9 mouse cellular contexts compared by ENCODE assay signal in the genomic region with DNA sequence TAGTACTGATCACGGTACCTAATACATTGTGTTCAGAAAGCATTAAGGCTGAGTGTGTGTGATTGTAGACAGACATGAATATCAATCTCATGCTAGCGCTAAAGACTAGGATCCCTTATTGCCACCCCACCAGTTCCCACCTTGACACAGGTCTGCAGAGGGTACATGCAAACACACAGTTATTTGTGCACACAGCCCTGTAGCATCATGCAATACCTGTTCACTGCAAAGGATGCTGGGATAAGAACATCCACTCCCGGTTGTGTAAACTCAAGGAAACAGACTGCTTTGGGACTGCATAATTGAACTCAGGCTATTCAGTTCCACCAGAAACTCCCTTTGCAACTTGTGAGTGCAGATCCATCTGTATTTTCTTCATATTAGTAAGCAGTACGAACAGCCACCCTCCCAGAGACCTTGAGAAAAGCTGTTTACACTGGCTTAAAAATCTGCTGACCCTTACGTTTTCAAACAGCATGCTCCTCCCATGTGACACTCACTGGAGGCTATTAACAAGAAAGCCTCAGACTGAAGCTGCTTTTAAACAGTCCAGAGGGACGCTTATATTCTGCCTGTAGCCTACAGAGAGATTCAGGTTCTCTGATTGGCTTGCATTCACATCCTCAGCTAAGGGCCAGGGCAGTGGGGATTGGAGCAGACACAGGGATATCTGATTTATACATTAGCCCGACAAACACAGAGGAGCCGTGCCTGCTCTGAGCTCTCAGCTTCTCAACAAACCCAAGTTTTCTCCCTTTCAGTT. TPM values are rescaled to one million over a fixed set of nuclear protein-coding genes. Genes with fewer than 3 reads are reported as not detected.
DNase-seq lines count a peak whose midpoint lies in the region; ATAC-seq and TF ChIP-seq lines count a peak whose summit lies in the region.
"Had no signal": no experiment of that assay in that cellular context is flagged by ENCODE, and none has a peak within 500 bp of the region (broad histone marks: within the 10 kb centered on the region; RNA-seq: fewer than 3 reads in every experiment).

No protein-coding gene starts in this region.

- TF ChIP-seq CTCF in intestine, postnatal 0 days (IDR thresholded peaks at IDR 0.05; ENCODE audit: low read depth) = no peak

- TF ChIP-seq POLR2A in limb, embryonic 14.5 days (IDR thresholded peaks at IDR 0.05; ENCODE audit: borderline replicate concordance, extremely low read depth, insufficient read depth, insufficient read length) = no peak

- H3K4me2 ChIP-seq in intestine, embryonic 14.5 days (ENCODE audit: low read length) = peak overlapping the region; percentile 1; the same call in 1 of the 2 replicates
- H3K4me2 ChIP-seq in intestine, postnatal 0 days (replicated peaks; ENCODE audit: low read depth) = no peak overlapping the region
- H3K4me2 ChIP-seq in heart, embryonic 16.5 days (ENCODE audit: low read depth, low read length) = no peak overlapping the region
- H3K4me2 ChIP-seq in limb, embryonic 14.5 days (replicated peaks; ENCODE audit: low read depth, low read length, severe bottlenecking) = peak overlapping the region; percentile 24

- no peak overlapping the region for H3K4me3 ChIP-seq in intestine, embryonic 14.5 days (ENCODE audit: low read depth, low read length)
- no peak overlapping the region for H3K4me3 ChIP-seq in intestine, postnatal 0 days (ENCODE audit: low read depth, low read length)
- no peak overlapping the region for H3K4me3 ChIP-seq in heart, embryonic 16.5 days (ENCODE audit: low read length)
- no peak overlapping the region for H3K4me3 ChIP-seq in limb, embryonic 14.5 days (replicated peaks; ENCODE audit: low read length)

- H3K9me3 ChIP-seq in intestine, embryonic 14.5 days (ENCODE audit: control insufficient read depth, low read length) = no peaks in the 10 kb centered on the region
- no peaks in the 10 kb centered on the region for H3K9me3 ChIP-seq in intestine, postnatal 0 days (ENCODE audit: control insufficient read depth)
- no peaks in the 10 kb centered on the region for H3K9me3 ChIP-seq in heart, embryonic 16.5 days (replicated peaks; ENCODE audit: control insufficient read depth, low read length)
- H3K9me3 ChIP-seq in limb, embryonic 14.5 days (ENCODE audit: control insufficient read depth, low read length) = no peaks in the 10 kb centered on the region

- H3K27me3 ChIP-seq in intestine, embryonic 14.5 days (replicated peaks; ENCODE audit: control insufficient read depth, insufficient read depth, low read length) = no peaks in the 10 kb centered on the region
- no peaks in the 10 kb centered on the region for H3K27me3 ChIP-seq in intestine, postnatal 0 days (replicated peaks; ENCODE audit: control insufficient read depth, insufficient read depth, low read length)
- no peaks in the 10 kb centered on the region for H3K27me3 ChIP-seq in heart, embryonic 16.5 days (ENCODE audit: control insufficient read depth, insufficient read depth, low read length)
- H3K27me3 ChIP-seq in limb, embryonic 14.5 days (ENCODE audit: control insufficient read depth, insufficient read depth, low read length) = no peaks in the 10 kb centered on the region

- ATAC-seq in intestine, embryonic 14.5 days (replicated peaks; ENCODE audit: low FRiP score, low TSS enrichment, low read depth) = peak; percentile 76
- no peak; the same call in 1 of the 2 replicates for ATAC-seq in intestine, postnatal 0 days
- no peak for ATAC-seq in heart, embryonic 16.5 days (replicated peaks; ENCODE audit: extremely low read depth, insufficient read depth, low FRiP score)
- peak; percentile 92 for ATAC-seq in limb, embryonic 14.5 days (ENCODE audit: low FRiP score, low read depth)
- no peak for ATAC-seq in erythroblast, adult 5-6 weeks (replicated peaks; ENCODE audit: low FRiP score, poor library complexity, severe bottlenecking)

- 0 out of 2 replicates have a peak overlapping the region, but pooled peaks have one; percentile 6 for H3K9ac ChIP-seq in intestine, embryonic 14.5 days (ENCODE audit: low read length)
- H3K9ac ChIP-seq in intestine, postnatal 0 days (ENCODE audit: low read depth, low read length) = no peak overlapping the region
- no peak overlapping the region for H3K9ac ChIP-seq in heart, embryonic 16.5 days (ENCODE audit: low read length)
- 0 out of 2 replicates have a peak overlapping the region, but pooled peaks have one; percentile 12 for H3K9ac ChIP-seq in limb, embryonic 14.5 days (ENCODE audit: low read depth, low read length, severe bottlenecking)

- DNase-seq in intestine, embryonic 14.5 days (ENCODE audit: low spot score) = no peak
- peak; percentile 9 for DNase-seq in embryo, embryonic 11.5 days (ENCODE audit: low read depth, low spot score)
- DNase-seq in limb, embryonic 14.5 days (ENCODE audit: low spot score) = peak; percentile 78
- DNase-seq in yolk sac, embryonic 10.5 days (ENCODE audit: low spot score) = peak; percentile 52
- DNase-seq in thymus, adult 18-20 months = no peak

- H3K27ac ChIP-seq in intestine, embryonic 14.5 days (ENCODE audit: low read depth) = peak overlapping the region; percentile 71
- no peak overlapping the region for H3K27ac ChIP-seq in intestine, postnatal 0 days (ENCODE audit: low read depth, low read length)
- peak overlapping the region; percentile 43; the same call in 1 of the 2 replicates for H3K27ac ChIP-seq in heart, embryonic 16.5 days (ENCODE audit: low read length)
- H3K27ac ChIP-seq in limb, embryonic 14.5 days (replicated peaks; ENCODE audit: low read depth, low read length) = peak overlapping the region; percentile 79

- 25% methylated on average over 8 of the region's 8 CpGs for WGBS in intestine, embryonic 14.5 days
- WGBS in intestine, postnatal 0 days = 28% methylated on average over 8 of the region's 8 CpGs
- WGBS in heart, embryonic 16.5 days = 53% methylated on average over 8 of the region's 8 CpGs
- 31% methylated on average over 8 of the region's 8 CpGs for WGBS in limb, embryonic 14.5 days

- H3K36me3 ChIP-seq in intestine, embryonic 14.5 days (ENCODE audit: control insufficient read depth, insufficient read depth, low read length) = no peaks in the 10 kb centered on the region
- H3K36me3 ChIP-seq in intestine, postnatal 0 days (ENCODE audit: control insufficient read depth, insufficient read depth) = no peaks in the 10 kb centered on the region
- no peaks in the 10 kb centered on the region for H3K36me3 ChIP-seq in heart, embryonic 16.5 days (ENCODE audit: control insufficient read depth, insufficient read depth)
- no peaks in the 10 kb centered on the region for H3K36me3 ChIP-seq in limb, embryonic 14.5 days (ENCODE audit: control insufficient read depth, insufficient read depth, low read length)

- H3K4me1 ChIP-seq in intestine, embryonic 14.5 days (replicated peaks; ENCODE audit: control insufficient read depth, insufficient read depth, low read length) = peaks cover 16% of the 10 kb centered on the region; the same call in 1 of the 2 replicates
- no peaks in the 10 kb centered on the region for H3K4me1 ChIP-seq in intestine, postnatal 0 days (replicated peaks; ENCODE audit: control insufficient read depth, insufficient read depth, low read length)
- H3K4me1 ChIP-seq in heart, embryonic 16.5 days (ENCODE audit: control insufficient read depth, insufficient read depth, low read length) = peaks cover 14% of the 10 kb centered on the region
- peaks cover 33% of the 10 kb centered on the region for H3K4me1 ChIP-seq in limb, embryonic 14.5 days (ENCODE audit: control insufficient read depth, insufficient read depth, low read length)

RNA-seq across cellular contexts. Expression of a gene that starts 42.8 kb away (rescaled TPM):
- 0.39 TPM in 1 of 2 replicates, not detected in the other for polyA plus RNA-seq in intestine, embryonic 14.5 days (2014; fragmentation: Nextera tagmentation; extraction: Ambion mirVana)
- 0.37 and 0.47 TPM in 2 replicates for polyA plus RNA-seq in intestine, postnatal 0 days (2015; fragmentation: Nextera tagmentation; extraction: Ambion mirVana)
- polyA plus RNA-seq in heart, embryonic 16.5 days (2015; fragmentation: Nextera tagmentation; extraction: Ambion mirVana) = 0.15 and 0.32 TPM in 2 replicates
- 1.6 and 2.2 TPM in 2 replicates for polyA plus RNA-seq in limb, embryonic 14.5 days (2012; rRNA removed)
- 0.98 and 1.0 TPM in 2 replicates for polyA plus RNA-seq in limb, embryonic 14.5 days (2014; fragmentation: Nextera tagmentation; extraction: Ambion mirVana)
- not detected in 2 replicates for total RNA-seq in erythroblast, adult 5-6 weeks (2015; ENCODE audit: low replicate concordance)
- total RNA-seq in erythroblast, adult 5-6 weeks (2017; ENCODE audit: low replicate concordance) = not detected in 2 replicates
- total RNA-seq: MEL had no signal

Comparison
In these comparisons a context has a peak if more than half of its experiments do, and no peak if none do; other contexts are left out.
1. ATAC-seq: peak in intestine, embryonic 14.5 days (single experiment) and limb, embryonic 14.5 days (single experiment); none in intestine, postnatal 0 days (single experiment), heart, embryonic 16.5 days (single experiment) and erythroblast, adult 5-6 weeks (single experiment).
2. H3K4me2 ChIP-seq: peak in intestine, embryonic 14.5 days (single experiment) and limb, embryonic 14.5 days (single experiment); none in intestine, postnatal 0 days (single experiment) and heart, embryonic 16.5 days (single experiment).
3. H3K9ac ChIP-seq: peak in intestine, embryonic 14.5 days (single experiment) and limb, embryonic 14.5 days (single experiment); none in intestine, postnatal 0 days (single experiment) and heart, embryonic 16.5 days (single experiment).
4. DNase-seq: peak in embryo, embryonic 11.5 days (single experiment), limb, embryonic 14.5 days (single experiment) and yolk sac, embryonic 10.5 days (single experiment); none in intestine, embryonic 14.5 days (single experiment) and thymus, adult 18-20 months (0 of 2).